Mouse (Mus musculus) forebrain, embryonic 14.5 days (tissue): Measurements from ENCODE around the gene Grsf1. TPM values are rescaled to one million over a fixed set of nuclear protein-coding genes. Genes with fewer than 3 reads are reported as not detected.

ENCODE experiments used
- ATAC-seq: fragments of 200-750 bp; cut with Nextera tagmentation; 2 replicates; pipeline ENCODE4 v1.8.0; 2017; ENCODE audit warnings: mild to moderate bottlenecking, moderate library complexity
- DNase-seq: peaks from one replicate; pipeline ENCODE4 v3.0.0-alpha.2; 2015; ENCODE audit warnings: low spot score
- H3K27ac ChIP-seq: fragments of 300-500 bp; sonication (generic); 2 replicates; pipeline ENCODE4 v1.5.1; 2014; ENCODE audit warnings: low read depth, mild to moderate bottlenecking, control low read depth, low read length, moderate library complexity
- H3K27me3 ChIP-seq: fragments of 300-500 bp; sonication (generic); replicated peaks from 2 replicates; pipeline ENCODE4 v1.6.1; 2014; ENCODE audit warnings: low read length, control low read depth, mixed read lengths; ENCODE audit not compliant: control insufficient read depth, insufficient read depth
- H3K36me3 ChIP-seq: fragments of 300-500 bp; sonication (generic); 2 replicates; pipeline ENCODE4 v1.6.1; 2014; ENCODE audit warnings: low read length, control low read depth; ENCODE audit not compliant: control insufficient read depth, insufficient read depth
- H3K4me1 ChIP-seq: fragments of 300-500 bp; sonication (generic); 2 replicates; pipeline ENCODE4 v1.6.1; 2014; ENCODE audit warnings: antibody characterized with exemption, low read length, control low read depth; ENCODE audit not compliant: control insufficient read depth, insufficient read depth
- H3K4me2 ChIP-seq: fragments of 300-500 bp; sonication (generic); 2 replicates; pipeline ENCODE4 v1.6.1; 2014; ENCODE audit warnings: mild to moderate bottlenecking, control low read depth, low read length
- H3K4me3 ChIP-seq: fragments of 300-500 bp; sonication (generic); 2 replicates; pipeline ENCODE4 v1.5.1; 2014; ENCODE audit warnings: low read depth, low read length, control low read depth
- H3K9ac ChIP-seq: fragments of 300-500 bp; sonication (generic); 2 replicates; pipeline ENCODE4 v1.6.1; 2014; ENCODE audit warnings: mild to moderate bottlenecking, low read length, control low read depth, moderate library complexity
- H3K9me3 ChIP-seq: fragments of 300-500 bp; sonication (generic); replicated peaks from 2 replicates; pipeline ENCODE4 v1.6.1; 2016; ENCODE audit warnings: low read length, control low read depth, mixed read lengths; ENCODE audit not compliant: control insufficient read depth
- WGBS: fragments of 180-500 bp; shearing (Covaris S2); extraction: QIAGEN DNeasy Blood & Tissue Kit; methylation state at CpG from one replicate; pipeline ENCODE4 v1.1.7; 2014; 5-methylcytosine and 5-hydroxymethylcytosine counted together
- polyA plus RNA-seq: library from polyadenylated mRNA; unstranded; fragments of >200 nt; fragmentation: Nextera tagmentation; extraction: Ambion mirVana; gene quantifications from 2 replicates; pipeline ENCODE4 v1.2.1, GENCODE M21; 2014

Gene Grsf1
- polyA plus RNA-seq, 1 experiment from 2014 or later = 79.5 TPM

DNA sequence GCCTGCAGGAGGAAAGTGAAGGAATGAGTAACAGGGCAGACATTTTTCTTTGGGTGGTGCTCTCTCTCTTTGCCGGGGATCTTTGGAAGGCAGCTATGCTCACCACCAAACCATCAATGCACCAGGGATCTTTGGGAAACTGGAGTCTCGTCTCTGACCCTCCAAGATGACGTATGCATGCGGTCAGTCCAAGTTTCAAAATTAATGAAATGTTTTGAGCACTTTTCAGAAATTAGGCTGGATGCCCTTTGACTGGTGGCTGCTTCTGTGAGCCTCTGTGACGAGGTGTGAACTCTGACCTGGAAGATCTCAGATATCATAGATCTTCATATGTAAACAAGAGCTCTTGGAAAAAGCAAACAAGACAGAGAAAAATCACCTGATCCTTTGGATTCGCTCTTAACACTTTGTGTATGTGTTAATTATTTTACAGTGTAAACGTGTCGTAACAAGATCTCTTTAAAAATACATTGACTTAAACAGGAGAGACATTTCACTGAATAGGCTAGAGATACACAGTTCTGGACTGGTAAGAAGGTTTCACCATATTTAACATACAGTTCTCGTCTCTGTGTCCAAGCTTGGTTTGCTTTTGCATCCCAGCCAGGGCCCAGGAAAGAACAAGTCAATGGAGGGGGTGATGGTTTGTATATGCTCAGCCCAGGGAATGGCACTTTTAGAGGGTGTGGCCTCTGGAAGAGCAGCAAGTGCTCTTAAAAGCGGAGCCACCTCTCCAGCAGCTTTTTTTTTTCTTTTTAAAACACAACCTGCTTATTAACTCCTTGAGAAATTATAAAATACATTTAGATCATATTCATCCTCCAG is 14.9 kb upstream of the Grsf1 start:
- H3K9ac ChIP-seq = no peak overlapping the region
- no peaks in the 10 kb centered on the region for H3K36me3 ChIP-seq
- no peak overlapping the region for H3K4me3 ChIP-seq
- WGBS = 88% methylated on average over 10 of the region's 10 CpGs
- H3K27ac ChIP-seq = no peak overlapping the region
- no peaks in the 10 kb centered on the region for H3K4me1 ChIP-seq
- no peaks in the 10 kb centered on the region for H3K27me3 ChIP-seq
- ATAC-seq = no peak
- no peak overlapping the region for H3K4me2 ChIP-seq
- DNase-seq = no peak
- no peaks in the 10 kb centered on the region for H3K9me3 ChIP-seq

DNA sequence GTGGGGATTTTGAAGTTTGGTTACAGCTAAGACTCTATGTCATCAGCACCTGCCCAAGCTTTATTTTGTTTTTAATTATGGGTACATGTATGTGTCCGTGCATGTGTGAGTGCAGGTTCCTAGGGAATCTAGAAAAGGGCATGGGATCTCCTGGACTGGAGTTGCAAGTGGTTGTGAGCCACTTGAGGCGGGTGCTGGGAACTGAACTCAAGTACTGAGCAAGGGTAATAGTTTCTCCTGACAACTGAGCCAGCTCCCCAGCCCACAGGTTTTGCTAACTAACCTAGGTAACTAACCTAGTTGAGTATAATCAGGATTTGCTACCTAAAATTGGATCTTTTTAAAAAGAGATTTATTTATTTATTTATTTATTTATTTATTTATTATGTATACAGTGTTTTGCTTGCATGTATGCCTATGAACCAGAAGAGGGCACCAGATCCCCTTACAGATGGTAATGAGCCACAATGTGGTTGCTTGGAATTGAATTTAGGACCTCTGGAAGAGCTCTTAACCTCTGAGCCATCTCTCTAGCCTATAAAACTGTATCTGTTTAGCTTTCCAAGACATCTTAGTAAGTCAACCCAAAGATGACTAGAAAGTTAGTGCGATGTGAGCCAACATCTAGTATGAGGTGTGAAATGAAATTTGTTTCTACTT is 13.4 kb upstream of the Grsf1 start:
- DNase-seq = peak; percentile 82

DNA sequence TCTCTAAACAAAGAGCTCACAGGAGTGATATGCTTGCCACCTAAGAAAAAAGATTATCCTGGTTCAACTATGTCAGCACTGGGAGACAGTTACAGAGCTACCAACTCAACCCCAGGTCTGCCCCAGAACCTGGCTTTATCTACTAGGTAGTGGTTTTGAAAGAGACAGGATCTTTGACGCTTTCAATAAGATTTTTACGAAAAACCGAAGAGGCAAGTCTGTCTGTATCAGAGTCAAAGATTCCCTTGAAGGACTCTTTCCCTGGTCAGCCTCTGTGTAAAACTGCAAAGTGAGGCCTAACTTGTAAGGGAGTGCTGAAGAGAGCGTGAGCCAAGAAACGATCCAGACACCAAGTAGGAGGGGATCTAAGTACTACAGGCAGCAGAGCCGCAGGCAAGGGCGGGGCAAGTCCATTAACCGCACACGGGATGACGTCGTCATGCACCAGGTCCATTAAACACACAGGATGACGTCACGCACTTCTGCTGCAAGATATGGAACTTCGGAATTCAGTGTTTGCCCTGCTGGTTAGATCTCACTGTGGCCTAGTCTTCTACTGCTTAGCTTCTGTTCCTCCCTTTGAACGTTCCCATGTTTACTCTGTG is 12.7 kb upstream of the Grsf1 start:
- Histone ChIP-seq H3K4me2 (no peak overlapping the region), H3K9me3 (no peaks in the 10 kb centered on the region), H3K27me3 (no peaks in the 10 kb centered on the region), H3K36me3 (no peaks in the 10 kb centered on the region), H3K9ac (no peak overlapping the region), H3K4me3 (no peak overlapping the region), H3K27ac (no peak overlapping the region), H3K4me1 (no peaks in the 10 kb centered on the region)
- WGBS = 80% methylated on average over 15 of the region's 15 CpGs
- ATAC-seq (no peak), DNase-seq (no peak)

More for the DNA sequence above, 13.4 kb upstream of the Grsf1 start:
- H3K27me3 ChIP-seq = no peaks in the 10 kb centered on the region
- no peak overlapping the region for H3K27ac ChIP-seq
- peak; percentile 68 for ATAC-seq
- no peak overlapping the region for H3K4me3 ChIP-seq
- no peaks in the 10 kb centered on the region for H3K4me1 ChIP-seq
- WGBS = 77% methylated on average over 3 of the region's 3 CpGs
- H3K4me2 ChIP-seq = no peak overlapping the region
- no peaks in the 10 kb centered on the region for H3K9me3 ChIP-seq
- no peak overlapping the region for H3K9ac ChIP-seq
- no peaks in the 10 kb centered on the region for H3K36me3 ChIP-seq

DNA sequence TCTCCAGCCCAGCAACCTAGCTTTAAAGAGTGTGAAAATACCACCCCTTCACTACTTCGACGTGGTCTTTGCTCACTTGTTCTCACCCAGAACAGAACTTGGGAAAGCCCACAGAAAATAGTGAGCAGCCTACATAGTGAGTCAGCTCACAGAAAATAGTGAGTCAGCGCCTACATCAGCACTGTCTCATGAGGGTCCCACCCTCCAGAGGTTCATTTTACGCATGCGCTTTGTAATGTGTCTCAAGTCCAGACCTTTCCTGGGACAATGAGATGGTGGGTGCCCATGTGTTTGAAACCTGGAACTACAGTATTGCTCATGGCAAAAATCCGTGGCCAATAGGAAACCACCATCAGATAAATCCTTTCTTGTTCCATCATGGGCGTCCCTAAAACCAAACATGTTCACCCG is 12.0 kb upstream of the Grsf1 start:
- no peaks in the 10 kb centered on the region for H3K36me3 ChIP-seq
- DNase-seq (no peak), ATAC-seq (no peak)
- no peak overlapping the region for H3K4me3 ChIP-seq
- H3K27ac ChIP-seq = no peak overlapping the region
- H3K27me3 ChIP-seq = no peaks in the 10 kb centered on the region
- H3K9me3 ChIP-seq = no peaks in the 10 kb centered on the region
- WGBS = 85% methylated on average over 8 of the region's 8 CpGs
- H3K9ac ChIP-seq = no peak overlapping the region
- H3K4me2 ChIP-seq = no peak overlapping the region
- H3K4me1 ChIP-seq = no peaks in the 10 kb centered on the region

DNA sequence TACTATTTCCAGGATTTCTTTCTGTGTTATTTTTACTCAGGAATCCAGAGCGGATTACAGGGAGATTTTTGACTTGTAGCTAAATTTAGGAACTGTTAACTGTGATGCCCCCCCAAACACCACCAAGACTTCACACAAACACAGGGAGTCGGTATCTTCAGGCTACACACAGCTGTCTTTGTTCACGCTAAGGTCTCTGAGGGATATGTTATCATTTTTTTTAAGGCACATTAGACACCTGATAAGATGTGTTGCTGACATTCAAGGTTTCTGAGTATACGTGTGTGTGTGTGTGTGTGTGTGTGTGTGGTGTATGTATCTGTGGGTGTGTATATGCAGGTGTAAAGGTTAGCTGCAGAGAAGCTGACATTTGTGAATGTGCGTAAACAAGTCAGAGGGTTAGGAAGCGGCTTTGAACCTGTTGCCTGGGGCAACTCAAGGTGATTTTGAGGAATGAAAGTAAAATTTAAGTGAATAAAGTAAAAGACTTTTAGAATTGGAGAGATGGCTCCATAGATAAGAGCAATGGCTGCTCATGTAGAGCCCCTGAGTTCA is 9.9 kb upstream of the Grsf1 start:
- Histone ChIP-seq H3K9me3 (no peaks in the 10 kb centered on the region), H3K4me2 (no peak overlapping the region), H3K27ac (no peak overlapping the region), H3K36me3 (no peaks in the 10 kb centered on the region), H3K27me3 (no peaks in the 10 kb centered on the region), H3K4me1 (no peaks in the 10 kb centered on the region), H3K4me3 (no peak overlapping the region), H3K9ac (no peak overlapping the region)
- ATAC-seq (no peak), DNase-seq (no peak)
- 74% methylated on average over 6 of the region's 6 CpGs for WGBS

DNA sequence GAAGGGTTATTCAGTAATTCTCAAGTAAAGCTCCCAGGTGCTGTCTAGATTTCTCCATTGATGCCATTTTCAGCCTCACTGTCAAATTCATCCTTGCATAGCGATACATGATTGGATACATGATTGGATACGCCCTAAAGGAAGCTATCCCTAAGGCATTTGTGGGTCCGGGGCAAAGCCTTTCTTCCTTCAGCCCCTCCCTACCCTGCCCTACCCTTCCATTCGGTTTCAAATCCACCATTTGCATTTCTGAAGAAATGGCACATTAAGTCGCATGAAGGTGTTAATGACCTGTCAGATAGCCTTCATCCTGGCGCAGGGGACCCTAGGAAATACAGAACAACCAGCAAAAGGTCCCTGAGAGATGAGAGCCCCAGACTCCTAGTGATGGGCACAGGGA is 9.3 kb upstream of the Grsf1 start:
- Histone ChIP-seq H3K27ac (no peak overlapping the region), H3K36me3 (no peaks in the 10 kb centered on the region), H3K9ac (no peak overlapping the region), H3K4me1 (no peaks in the 10 kb centered on the region), H3K27me3 (no peaks in the 10 kb centered on the region), H3K9me3 (no peaks in the 10 kb centered on the region), H3K4me2 (no peak overlapping the region), H3K4me3 (no peak overlapping the region)
- ATAC-seq (no peak), DNase-seq (no peak)
- WGBS = 18% methylated on average over 6 of the region's 6 CpGs

DNA sequence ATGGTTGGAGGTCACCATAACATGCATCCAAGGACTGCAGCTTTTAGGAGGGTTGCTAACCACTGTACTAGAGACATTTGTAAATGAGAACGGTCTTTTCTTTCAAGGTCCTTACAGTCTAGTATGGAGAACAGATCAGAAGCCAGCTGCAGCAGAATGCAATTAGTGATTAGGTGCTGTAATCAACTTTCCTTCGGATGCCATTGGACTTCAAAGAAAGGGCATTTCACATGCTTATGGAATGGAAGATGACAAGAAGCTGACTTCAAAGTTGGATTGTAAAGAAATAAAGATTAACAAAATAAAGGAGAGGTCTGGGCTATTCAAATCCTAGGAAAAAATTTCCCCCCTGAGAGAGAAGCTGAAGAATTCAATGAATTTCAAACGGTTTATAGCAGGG is 8.3 kb upstream of the Grsf1 start:
- Histone ChIP-seq H3K4me2 (no peak overlapping the region), H3K27me3 (no peaks in the 10 kb centered on the region), H3K4me3 (no peak overlapping the region), H3K9me3 (no peaks in the 10 kb centered on the region), H3K9ac (no peak overlapping the region), H3K27ac (no peak overlapping the region), H3K4me1 (no peaks in the 10 kb centered on the region), H3K36me3 (no peaks in the 10 kb centered on the region)
- no peak for ATAC-seq
- no peak for DNase-seq
- WGBS = 40% methylated on average over 3 of the region's 3 CpGs

DNA sequence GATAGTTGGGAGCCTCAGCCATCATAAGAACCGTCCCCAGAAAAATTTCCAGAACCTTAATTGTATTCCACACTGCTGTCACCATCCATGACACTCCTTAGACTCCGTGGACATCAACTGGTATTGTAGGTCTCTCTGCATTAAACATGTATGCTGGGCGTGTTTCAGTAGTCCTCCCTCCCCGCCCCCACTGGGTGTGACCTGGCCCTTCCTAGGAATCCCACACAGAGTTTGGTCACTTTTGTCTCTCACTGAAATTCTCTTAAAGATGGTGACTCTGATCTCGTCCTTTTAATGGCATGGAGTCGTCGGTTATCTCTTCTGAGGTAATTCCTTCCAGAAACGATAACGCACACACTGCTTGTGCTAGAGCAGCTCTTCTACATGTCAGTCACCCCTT is 7.7 kb upstream of the Grsf1 start:
- Histone ChIP-seq H3K4me3 (no peak overlapping the region), H3K9ac (no peak overlapping the region), H3K9me3 (no peaks in the 10 kb centered on the region), H3K27ac (no peak overlapping the region), H3K4me2 (no peak overlapping the region), H3K4me1 (no peaks in the 10 kb centered on the region), H3K27me3 (no peaks in the 10 kb centered on the region), H3K36me3 (no peaks in the 10 kb centered on the region)
- WGBS = 90% methylated on average over 9 of the region's 9 CpGs
- ATAC-seq (no peak), DNase-seq (no peak)
